Mouse (Mus musculus): ENCODE data around the gene Olfr1443.

DNA sequence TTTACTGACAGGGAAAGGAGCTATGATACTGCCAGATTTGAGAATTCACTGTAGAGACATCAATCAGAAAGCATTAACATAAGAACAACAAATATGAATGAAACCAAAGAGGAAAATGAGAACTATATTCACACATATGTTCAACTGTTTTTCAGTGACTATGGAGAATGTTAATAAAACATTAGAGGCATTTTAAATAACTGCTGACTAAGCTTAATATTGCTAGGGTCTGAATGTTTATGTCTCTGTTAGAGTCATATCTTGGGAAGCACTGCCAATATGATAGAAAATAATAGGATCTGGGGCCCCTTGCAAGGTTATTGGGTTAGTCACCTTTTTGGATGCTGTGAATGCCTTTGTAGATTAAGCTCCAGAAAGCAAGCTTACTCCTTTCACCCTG is 31.1 kb downstream of the Olfr1443 start:
- TF ChIP-seq POLR2A (IDR thresholded peaks at IDR 0.05; ENCODE audit: insufficient read depth, low read depth, low read length) (no peak), CTCF (IDR thresholded peaks at IDR 0.05; ENCODE audit: insufficient read depth, low read depth, low read length) (no peak)

All from olfactory bulb, adult 2 months (tissue).